Mouse (Mus musculus) midbrain, embryonic 16.5 days (tissue): ENCODE results near the gene Cpm. TPM values are rescaled to one million over a fixed set of nuclear protein-coding genes. Genes with fewer than 3 reads are reported as not detected.

Experiments
- ATAC-seq: fragments of 200-750 bp; cut with Nextera tagmentation; 2 replicates; pipeline ENCODE4 v1.8.0; 2017; ENCODE audit warnings: moderate TSS enrichment
- H3K27ac ChIP-seq: fragments of 300-500 bp; sonication (generic); 2 replicates; pipeline ENCODE4 v1.5.1; 2014; ENCODE audit warnings: mild to moderate bottlenecking, low read length, mixed read lengths
- H3K27me3 ChIP-seq: fragments of 300-500 bp; sonication (generic); 2 replicates; pipeline ENCODE4 v1.6.1; 2014; ENCODE audit warnings: low read depth, low read length, mixed read lengths; ENCODE audit not compliant: control insufficient read depth, insufficient read depth
- H3K36me3 ChIP-seq: fragments of 300-500 bp; sonication (generic); 2 replicates; pipeline ENCODE4 v1.6.1; 2014; ENCODE audit warnings: mild to moderate bottlenecking, low read length, moderate library complexity, mixed read lengths; ENCODE audit not compliant: control insufficient read depth, insufficient read depth
- H3K4me1 ChIP-seq: fragments of 300-500 bp; sonication (generic); 2 replicates; pipeline ENCODE4 v1.6.1; 2014; ENCODE audit warnings: mild to moderate bottlenecking, low read length, mixed read lengths; ENCODE audit not compliant: control insufficient read depth, insufficient read depth
- H3K4me2 ChIP-seq: fragments of 300-500 bp; sonication (generic); 2 replicates; pipeline ENCODE4 v1.6.1; 2014; ENCODE audit warnings: mild to moderate bottlenecking, low read length, mixed read lengths
- H3K4me3 ChIP-seq: fragments of 300-500 bp; sonication (generic); 2 replicates; pipeline ENCODE4 v1.5.1; 2014; ENCODE audit warnings: low read depth, mild to moderate bottlenecking, low read length, moderate library complexity, mixed read lengths
- H3K9ac ChIP-seq: fragments of 300-500 bp; sonication (generic); 2 replicates; pipeline ENCODE4 v1.6.1; 2014; ENCODE audit warnings: low read depth, low read length, mixed read lengths
- H3K9me3 ChIP-seq: fragments of 300-500 bp; sonication (generic); replicated peaks from 2 replicates; pipeline ENCODE4 v1.6.1; 2014; ENCODE audit warnings: mild to moderate bottlenecking, low read length, mixed read lengths; ENCODE audit not compliant: control insufficient read depth, poor library complexity, severe bottlenecking
- WGBS: fragments of 180-500 bp; shearing (Covaris S2); extraction: QIAGEN DNeasy Blood & Tissue Kit; methylation state at CpG from one replicate; pipeline ENCODE4 v1.1.7; 2014; 5-methylcytosine and 5-hydroxymethylcytosine counted together
- polyA plus RNA-seq: library from polyadenylated mRNA; unstranded; fragments of >200 nt; fragmentation: Nextera tagmentation; extraction: Ambion mirVana; gene quantifications from 2 replicates; pipeline ENCODE4 v1.2.1, GENCODE M21; 2015

The Cpm gene
- polyA plus RNA-seq, 1 experiment from 2014 or later = 13.5 TPM

- Histone ChIP-seq H3K9me3 (no peaks in the 10 kb centered on the region), H3K9ac (no peak overlapping the region), H3K27me3 (no peaks in the 10 kb centered on the region), H3K36me3 (no peaks in the 10 kb centered on the region), H3K4me1 (0 out of 2 replicates have a peak, but pooled peaks cover 3% of the 10 kb centered on the region), H3K27ac (no peak overlapping the region), H3K4me2 (no peak overlapping the region), H3K4me3 (no peak overlapping the region)
- 83% methylated on average over 5 of the region's 5 CpGs for WGBS
- no peak for ATAC-seq
These were observed 41.5 kb downstream of the Cpm start for GRCm38 (mm10) chr10:117670791-117671190.

GRCm38 (mm10) chr10:117671266-117671665, 42.0 kb downstream of the Cpm start:
- H3K36me3 ChIP-seq = no peaks in the 10 kb centered on the region
- 0 out of 2 replicates have a peak, but pooled peaks cover 3% of the 10 kb centered on the region for H3K4me1 ChIP-seq
- H3K4me2 ChIP-seq = no peak overlapping the region
- no peak overlapping the region for H3K9ac ChIP-seq
- H3K27ac ChIP-seq = no peak overlapping the region
- no peaks in the 10 kb centered on the region for H3K27me3 ChIP-seq
- WGBS = 84% methylated on average over 9 of the region's 9 CpGs
- ATAC-seq = no peak
- H3K9me3 ChIP-seq = no peaks in the 10 kb centered on the region
- no peak overlapping the region for H3K4me3 ChIP-seq

GRCm38 (mm10) chr10:117671930-117672666, 42.8 kb downstream of the Cpm start:
- H3K9me3 ChIP-seq = no peaks in the 10 kb centered on the region
- no peak overlapping the region for H3K27ac ChIP-seq
- ATAC-seq = no peak
- no peaks in the 10 kb centered on the region for H3K27me3 ChIP-seq
- no peaks in the 10 kb centered on the region for H3K36me3 ChIP-seq
- no peak overlapping the region for H3K4me2 ChIP-seq
- peaks cover 6% of the 10 kb centered on the region; the same call in 1 of the 2 replicates for H3K4me1 ChIP-seq
- no peak overlapping the region for H3K4me3 ChIP-seq
- no peak overlapping the region for H3K9ac ChIP-seq
- WGBS = 87% methylated on average over 13 of the region's 13 CpGs

- Histone ChIP-seq H3K4me2 (no peak overlapping the region), H3K4me3 (no peak overlapping the region), H3K36me3 (no peaks in the 10 kb centered on the region), H3K4me1 (peaks cover 6% of the 10 kb centered on the region; the same call in 1 of the 2 replicates), H3K27me3 (no peaks in the 10 kb centered on the region), H3K9me3 (no peaks in the 10 kb centered on the region), H3K9ac (no peak overlapping the region), H3K27ac (no peak overlapping the region)
- ATAC-seq = no peak
- 57% methylated on average over 7 of the region's 7 CpGs for WGBS
These were observed 43.4 kb downstream of the Cpm start for GRCm38 (mm10) chr10:117672693-117673092.

GRCm38 (mm10) chr10:117673913-117674312, 44.6 kb downstream of the Cpm start:
- Histone ChIP-seq H3K27me3 (no peaks in the 10 kb centered on the region), H3K9ac (no peak overlapping the region), H3K4me1 (peaks cover 6% of the 10 kb centered on the region; the same call in 1 of the 2 replicates), H3K9me3 (no peaks in the 10 kb centered on the region), H3K36me3 (no peaks in the 10 kb centered on the region), H3K27ac (no peak overlapping the region), H3K4me2 (no peak overlapping the region), H3K4me3 (no peak overlapping the region)
- no peak for ATAC-seq
- 100% methylated on average over 1 of the region's 1 CpGs for WGBS

- H3K27ac ChIP-seq = no peak overlapping the region
- no peak for ATAC-seq
- H3K27me3 ChIP-seq = no peaks in the 10 kb centered on the region
- no peaks in the 10 kb centered on the region for H3K36me3 ChIP-seq
- no peak overlapping the region for H3K9ac ChIP-seq
- H3K9me3 ChIP-seq = no peaks in the 10 kb centered on the region
- 79% methylated on average over 3 of the region's 3 CpGs for WGBS
- H3K4me1 ChIP-seq = peaks cover 6% of the 10 kb centered on the region; the same call in 1 of the 2 replicates
- no peak overlapping the region for H3K4me2 ChIP-seq
- H3K4me3 ChIP-seq = no peak overlapping the region
These were observed 45.2 kb downstream of the Cpm start for GRCm38 (mm10) chr10:117674359-117675019.

GRCm38 (mm10) chr10:117675096-117676035, 46.1 kb downstream of the Cpm start:
- Histone ChIP-seq H3K9ac (peak overlapping the region; percentile 65), H3K4me3 (peak overlapping the region; percentile 42), H3K4me2 (peak overlapping the region; percentile 72), H3K9me3 (no peaks in the 10 kb centered on the region), H3K27ac (peak overlapping the region; percentile 85), H3K27me3 (no peaks in the 10 kb centered on the region), H3K4me1 (peaks cover 6% of the 10 kb centered on the region; the same call in 1 of the 2 replicates), H3K36me3 (no peaks in the 10 kb centered on the region)
- peak; percentile 89 for ATAC-seq
- WGBS = 35% methylated on average over 20 of the region's 20 CpGs

- peaks cover 6% of the 10 kb centered on the region; the same call in 1 of the 2 replicates for H3K4me1 ChIP-seq
- H3K27me3 ChIP-seq = no peaks in the 10 kb centered on the region
- H3K4me2 ChIP-seq = peak overlapping the region; percentile 72
- H3K9ac ChIP-seq = peak overlapping the region; percentile 65
- 33% methylated on average over 19 of the region's 19 CpGs for WGBS
- no peaks in the 10 kb centered on the region for H3K36me3 ChIP-seq
- peak; percentile 73 for ATAC-seq
- peak overlapping the region; percentile 42 for H3K4me3 ChIP-seq
- H3K27ac ChIP-seq = peak overlapping the region; percentile 85
- no peaks in the 10 kb centered on the region for H3K9me3 ChIP-seq
These were observed 46.8 kb downstream of the Cpm start for GRCm38 (mm10) chr10:117676036-117676643.
